Mouse (Mus musculus) cerebellum, postnatal 36 days (tissue): ENCODE results near the gene Atl1.

Source experiments
- DNase-seq, 2 experiments: peaks; one replicate each; pipeline ENCODE4 v3.0.0; 2021 to 2022; ENCODE audit warnings: mixed read lengths in 2 of 2

Atl1 gene

GRCm38 (mm10) chr12:69947502-69947901, 55.1 kb downstream of the Atl1 start:
- no peak for DNase-seq

GRCm38 (mm10) chr12:69957378-69957777, 65.0 kb downstream of the Atl1 start:
- no peak for DNase-seq

GRCm38 (mm10) chr12:69962468-69962867, 70.1 kb downstream of the Atl1 start:
- DNase-seq: peak; percentile 39 to 41

- no peak for DNase-seq
Observed at GRCm38 (mm10) chr12:69963141-69963540, 70.7 kb downstream of the Atl1 start.

GRCm38 (mm10) chr12:69965644-69966043, 73.2 kb downstream of the Atl1 start:
- DNase-seq: no peak

- DNase-seq: no peak
Observed at GRCm38 (mm10) chr12:69966071-69966470, 73.7 kb downstream of the Atl1 start.

GRCm38 (mm10) chr12:69967112-69967511, 74.7 kb downstream of the Atl1 start:
- DNase-seq: no peak

GRCm38 (mm10) chr12:69968154-69968553, 75.7 kb downstream of the Atl1 start:
- DNase-seq: no peak

- no peak for DNase-seq
Observed at GRCm38 (mm10) chr12:69973666-69974065, 81.3 kb downstream of the Atl1 start.

- DNase-seq: no peak
Observed at GRCm38 (mm10) chr12:69976688-69977087, 84.3 kb downstream of the Atl1 start.

GRCm38 (mm10) chr12:69977376-69977998, 85.1 kb downstream of the Atl1 start:
- DNase-seq: no peak

- DNase-seq: no peak
Observed at GRCm38 (mm10) chr12:69982874-69983273, 90.5 kb downstream of the Atl1 start.

- no peak for DNase-seq
Observed at GRCm38 (mm10) chr12:69985546-69985945, 93.1 kb downstream of the Atl1 start.

- peak in 1 of 2 experiments; percentile 38 for DNase-seq
Observed at GRCm38 (mm10) chr12:69986241-69986762, 93.9 kb downstream of the Atl1 start.

GRCm38 (mm10) chr12:69986786-69987497, 94.5 kb downstream of the Atl1 start, which contains the start of gene Sav1:
Gene Sav1 (minus strand): TSS chr12:69987002.
- peak; percentile 85 to 90 for DNase-seq

- no peak for DNase-seq
Observed at GRCm38 (mm10) chr12:69995382-69995781, 103.0 kb downstream of the Atl1 start.

GRCm38 (mm10) chr12:69998186-69998983, 106.0 kb downstream of the Atl1 start:
- no peak for DNase-seq

- DNase-seq: no peak
Observed at GRCm38 (mm10) chr12:70005103-70005502, 112.7 kb downstream of the Atl1 start.

- no peak for DNase-seq
Observed at GRCm38 (mm10) chr12:70010356-70010755, 117.9 kb downstream of the Atl1 start.

- no peak for DNase-seq
Observed at GRCm38 (mm10) chr12:70011681-70012080, 119.3 kb downstream of the Atl1 start.

GRCm38 (mm10) chr12:70015936-70016335, 123.5 kb downstream of the Atl1 start:
- no peak for DNase-seq
